Mouse (Mus musculus): ENCODE measurements at regions not wholly inside any gene's neighbourhood (a gene's known extent, or its start where the extent isn't known, plus 50 kb on each side); places are given as distances from the start of the nearest gene placed in this dataset.

DNA sequence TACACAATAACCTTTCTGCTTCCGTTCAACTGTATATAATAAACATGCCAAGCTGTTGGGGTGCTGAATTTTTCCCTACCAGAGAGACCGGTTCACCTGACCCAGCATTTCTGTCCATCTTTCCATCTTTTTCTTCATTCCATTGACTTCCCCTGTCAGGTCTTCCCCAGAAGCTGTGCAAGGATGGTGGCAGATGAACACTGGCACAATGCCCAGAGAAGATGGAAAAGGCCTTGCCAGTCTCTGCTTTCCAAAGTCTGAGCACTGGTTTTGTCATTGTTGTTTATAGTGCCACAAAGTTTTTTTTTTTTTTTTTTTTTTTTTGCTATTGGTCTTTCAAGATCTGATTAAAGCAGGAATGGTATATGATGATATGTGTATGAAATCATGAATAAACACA is 526.6 kb downstream of the Fgf9 start:
- no peak for TF ChIP-seq CTCF (IDR thresholded peaks at IDR 0.05; ENCODE audit: low read depth)
- H3K4me1 ChIP-seq (replicated peaks; ENCODE audit: control insufficient read depth, insufficient read depth, low read length): no peaks in the 10 kb centered on the region
- 69% methylated on average over 2 of the region's 2 CpGs for WGBS
- H3K4me3 ChIP-seq (ENCODE audit: low read depth, low read length): no peak overlapping the region
- H3K9ac ChIP-seq (ENCODE audit: low read depth, low read length): no peak overlapping the region
- no peak overlapping the region for H3K27ac ChIP-seq (ENCODE audit: low read depth, low read length)
- H3K9me3 ChIP-seq (ENCODE audit: control insufficient read depth): no peaks in the 10 kb centered on the region
- no peaks in the 10 kb centered on the region for H3K27me3 ChIP-seq (replicated peaks; ENCODE audit: control insufficient read depth, insufficient read depth, low read length)
- ATAC-seq: no peak
- H3K36me3 ChIP-seq (ENCODE audit: control insufficient read depth, insufficient read depth): no peaks in the 10 kb centered on the region
- H3K4me2 ChIP-seq (replicated peaks; ENCODE audit: low read depth): no peak overlapping the region

DNA sequence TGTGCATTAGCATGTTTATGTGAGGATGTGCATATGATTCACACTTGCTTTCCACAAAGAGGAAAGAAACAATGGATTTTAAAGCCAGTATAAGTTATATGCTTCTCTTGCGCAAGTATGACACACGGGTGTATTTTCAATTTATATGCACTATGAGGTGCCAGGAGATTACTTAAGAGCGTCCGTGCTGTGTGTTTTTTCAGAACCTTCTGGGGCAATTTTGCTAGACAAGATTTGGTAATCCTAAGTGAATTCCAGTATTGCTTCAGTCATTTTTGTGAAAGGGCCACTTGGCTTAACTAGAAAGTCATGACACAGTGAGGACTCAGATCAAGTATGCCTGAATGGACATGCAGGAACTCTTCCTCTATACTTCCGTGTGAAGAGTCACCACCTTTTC is 511.5 kb downstream of the Fgf9 start:
- no peak for TF ChIP-seq CTCF (IDR thresholded peaks at IDR 0.05; ENCODE audit: low read depth)

DNA sequence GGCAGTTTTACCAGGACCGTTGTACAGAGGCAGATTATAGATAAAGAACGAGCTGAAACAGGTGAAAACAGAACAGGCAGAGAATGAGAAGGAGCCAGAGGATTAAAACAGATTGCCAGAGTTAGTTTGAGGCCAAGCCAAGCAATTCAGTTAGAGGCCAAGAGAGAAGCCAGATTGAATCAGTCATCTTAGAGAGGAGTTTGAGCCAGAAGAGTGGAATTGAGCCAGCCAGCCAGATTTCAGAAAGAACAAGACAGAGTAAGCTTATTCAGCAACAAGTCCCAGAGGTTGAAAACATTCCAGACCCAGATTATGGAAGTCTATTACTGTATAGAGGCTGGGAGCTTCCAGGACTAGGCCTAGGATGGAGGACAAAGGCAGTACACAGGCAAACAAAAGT is 499.7 kb downstream of the Fgf9 start:
- no peaks in the 10 kb centered on the region for H3K9me3 ChIP-seq (ENCODE audit: control insufficient read depth)
- no peaks in the 10 kb centered on the region for H3K4me1 ChIP-seq (replicated peaks; ENCODE audit: control insufficient read depth, insufficient read depth, low read length)
- no peak overlapping the region for H3K9ac ChIP-seq (ENCODE audit: low read depth, low read length)
- H3K4me2 ChIP-seq (replicated peaks; ENCODE audit: low read depth): no peak overlapping the region
- no peak overlapping the region for H3K27ac ChIP-seq (ENCODE audit: low read depth, low read length)
- no peaks in the 10 kb centered on the region for H3K36me3 ChIP-seq (ENCODE audit: control insufficient read depth, insufficient read depth)
- H3K4me3 ChIP-seq (ENCODE audit: low read depth, low read length): no peak overlapping the region
- no peaks in the 10 kb centered on the region for H3K27me3 ChIP-seq (replicated peaks; ENCODE audit: control insufficient read depth, insufficient read depth, low read length)
- no peak for ATAC-seq
- 86% methylated on average over 2 of the region's 2 CpGs for WGBS
- no peak for TF ChIP-seq CTCF (IDR thresholded peaks at IDR 0.05; ENCODE audit: low read depth)

More for the DNA sequence above, 511.5 kb downstream of the Fgf9 start:
- Histone ChIP-seq H3K27me3 (replicated peaks; ENCODE audit: control insufficient read depth, insufficient read depth, low read length) (no peaks in the 10 kb centered on the region), H3K4me3 (ENCODE audit: low read depth, low read length) (no peak overlapping the region), H3K36me3 (ENCODE audit: control insufficient read depth, insufficient read depth) (no peaks in the 10 kb centered on the region), H3K4me1 (replicated peaks; ENCODE audit: control insufficient read depth, insufficient read depth, low read length) (no peaks in the 10 kb centered on the region), H3K9me3 (ENCODE audit: control insufficient read depth) (no peaks in the 10 kb centered on the region), H3K9ac (ENCODE audit: low read depth, low read length) (no peak overlapping the region), H3K4me2 (replicated peaks; ENCODE audit: low read depth) (no peak overlapping the region), H3K27ac (ENCODE audit: low read depth, low read length) (no peak overlapping the region)
- 85% methylated on average over 5 of the region's 5 CpGs for WGBS
- no peak for ATAC-seq

DNA sequence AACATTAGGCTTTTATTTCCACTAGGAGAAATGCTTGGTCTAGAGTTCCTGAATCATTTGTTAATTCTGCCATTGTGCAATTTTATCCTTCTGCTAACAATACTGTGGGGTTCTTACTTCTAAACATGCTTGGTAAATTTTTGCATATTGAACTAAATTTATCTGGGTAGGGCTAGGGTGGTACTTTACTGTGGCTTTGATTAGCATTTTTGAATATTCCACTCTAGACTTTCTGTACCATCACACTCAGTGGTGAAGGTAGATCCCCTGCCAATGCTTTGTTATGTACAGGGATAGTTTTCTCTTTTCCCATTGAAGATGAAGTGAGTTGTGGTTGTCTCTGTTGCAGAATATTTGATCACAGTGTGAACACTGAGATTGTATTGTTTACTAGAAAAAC is 497.1 kb downstream of the Fgf9 start:
- H3K27ac ChIP-seq (ENCODE audit: low read depth, low read length): no peak overlapping the region
- no peak for TF ChIP-seq CTCF (IDR thresholded peaks at IDR 0.05; ENCODE audit: low read depth)
- H3K4me1 ChIP-seq (replicated peaks; ENCODE audit: control insufficient read depth, insufficient read depth, low read length): no peaks in the 10 kb centered on the region
- H3K4me2 ChIP-seq (replicated peaks; ENCODE audit: low read depth): no peak overlapping the region
- H3K36me3 ChIP-seq (ENCODE audit: control insufficient read depth, insufficient read depth): no peaks in the 10 kb centered on the region
- H3K4me3 ChIP-seq (ENCODE audit: low read depth, low read length): no peak overlapping the region
- H3K27me3 ChIP-seq (replicated peaks; ENCODE audit: control insufficient read depth, insufficient read depth, low read length): no peaks in the 10 kb centered on the region
- H3K9me3 ChIP-seq (ENCODE audit: control insufficient read depth): no peaks in the 10 kb centered on the region
- H3K9ac ChIP-seq (ENCODE audit: low read depth, low read length): no peak overlapping the region
- ATAC-seq: no peak

DNA sequence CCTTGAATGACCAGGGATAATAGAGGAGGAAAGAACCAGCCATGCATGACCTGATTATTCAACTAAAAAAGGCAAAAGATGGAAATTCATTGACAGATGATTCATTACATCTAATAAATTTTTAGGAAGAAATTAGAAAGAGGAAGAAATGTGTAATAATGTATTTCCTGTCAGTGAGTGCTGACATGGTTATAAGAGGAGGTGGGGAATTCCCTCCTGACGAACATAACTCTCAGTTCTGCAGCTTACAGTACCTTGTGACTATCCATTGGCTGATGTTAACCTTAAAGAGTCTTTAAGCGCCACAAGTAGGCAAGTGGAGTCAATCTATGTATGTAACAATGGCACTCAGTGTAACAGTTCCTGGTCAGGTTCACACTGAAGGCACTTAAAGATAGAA is 492.7 kb downstream of the Fgf9 start:
- no peak for ATAC-seq
- WGBS: 76% methylated on average over 2 of the region's 2 CpGs
- Histone ChIP-seq H3K27ac (ENCODE audit: low read depth, low read length) (no peak overlapping the region), H3K4me2 (replicated peaks; ENCODE audit: low read depth) (no peak overlapping the region), H3K4me1 (replicated peaks; ENCODE audit: control insufficient read depth, insufficient read depth, low read length) (no peaks in the 10 kb centered on the region), H3K36me3 (ENCODE audit: control insufficient read depth, insufficient read depth) (no peaks in the 10 kb centered on the region), H3K4me3 (ENCODE audit: low read depth, low read length) (no peak overlapping the region), H3K27me3 (replicated peaks; ENCODE audit: control insufficient read depth, insufficient read depth, low read length) (no peaks in the 10 kb centered on the region), H3K9ac (ENCODE audit: low read depth, low read length) (no peak overlapping the region), H3K9me3 (ENCODE audit: control insufficient read depth) (no peaks in the 10 kb centered on the region)
- TF ChIP-seq CTCF (IDR thresholded peaks at IDR 0.05; ENCODE audit: low read depth): no peak

DNA sequence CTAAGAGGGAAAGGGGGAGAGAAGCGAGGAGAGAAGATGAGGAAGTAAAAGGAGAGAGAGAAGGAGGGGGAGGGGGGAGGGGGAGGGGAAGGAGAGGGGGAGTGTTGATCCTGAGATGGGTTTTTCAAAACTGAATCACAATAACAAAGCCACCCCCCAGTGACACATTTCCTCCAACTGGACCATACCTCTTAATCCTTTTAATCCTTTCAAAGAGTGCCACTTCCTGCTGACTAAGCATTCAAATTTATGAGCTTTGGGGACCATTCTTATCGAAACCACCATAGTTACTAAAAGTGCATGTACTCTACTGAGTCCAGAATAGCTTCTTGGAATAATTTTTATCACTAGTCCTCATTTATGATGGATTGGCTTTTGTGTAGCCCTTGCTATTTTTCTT is 480.4 kb downstream of the Fgf9 start:
- WGBS: 84% methylated on average over 2 of the region's 2 CpGs
- H3K4me3 ChIP-seq (ENCODE audit: low read depth, low read length): no peak overlapping the region
- no peaks in the 10 kb centered on the region for H3K4me1 ChIP-seq (replicated peaks; ENCODE audit: control insufficient read depth, insufficient read depth, low read length)
- no peaks in the 10 kb centered on the region for H3K27me3 ChIP-seq (replicated peaks; ENCODE audit: control insufficient read depth, insufficient read depth, low read length)
- ATAC-seq: no peak
- H3K4me2 ChIP-seq (replicated peaks; ENCODE audit: low read depth): no peak overlapping the region
- H3K9me3 ChIP-seq (ENCODE audit: control insufficient read depth): no peaks in the 10 kb centered on the region
- no peaks in the 10 kb centered on the region for H3K36me3 ChIP-seq (ENCODE audit: control insufficient read depth, insufficient read depth)
- no peak overlapping the region for H3K9ac ChIP-seq (ENCODE audit: low read depth, low read length)
- H3K27ac ChIP-seq (ENCODE audit: low read depth, low read length): no peak overlapping the region
- TF ChIP-seq CTCF (IDR thresholded peaks at IDR 0.05; ENCODE audit: low read depth): no peak

DNA sequence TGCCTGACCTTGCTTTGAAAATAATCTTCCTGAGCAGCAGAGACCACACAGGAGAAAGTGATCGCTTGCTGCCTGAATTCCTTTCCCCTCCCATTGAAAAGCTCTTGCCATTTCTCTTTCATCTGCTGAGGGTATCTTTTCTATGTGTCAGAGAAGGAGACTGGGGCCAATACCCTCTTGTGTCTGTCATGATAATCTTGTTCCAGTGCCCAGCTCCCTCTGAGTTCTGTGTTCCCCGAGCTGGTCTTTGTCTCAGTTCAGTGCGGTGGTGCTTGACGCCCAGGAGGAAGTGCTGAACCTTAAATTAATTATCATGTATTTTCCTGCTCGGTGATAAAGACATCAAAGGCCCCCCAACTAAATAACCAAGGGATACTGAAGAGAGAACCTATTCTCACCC is 475.4 kb downstream of the Fgf9 start:
- Histone ChIP-seq H3K4me3 (ENCODE audit: low read depth, low read length) (no peak overlapping the region), H3K4me2 (replicated peaks; ENCODE audit: low read depth) (no peak overlapping the region), H3K4me1 (replicated peaks; ENCODE audit: control insufficient read depth, insufficient read depth, low read length) (no peaks in the 10 kb centered on the region), H3K9me3 (ENCODE audit: control insufficient read depth) (no peaks in the 10 kb centered on the region), H3K27ac (ENCODE audit: low read depth, low read length) (no peak overlapping the region), H3K36me3 (ENCODE audit: control insufficient read depth, insufficient read depth) (no peaks in the 10 kb centered on the region), H3K9ac (ENCODE audit: low read depth, low read length) (no peak overlapping the region), H3K27me3 (replicated peaks; ENCODE audit: control insufficient read depth, insufficient read depth, low read length) (no peaks in the 10 kb centered on the region)
- no peak for ATAC-seq
- TF ChIP-seq CTCF (IDR thresholded peaks at IDR 0.05; ENCODE audit: low read depth): no peak
- WGBS: 29% methylated on average over 5 of the region's 5 CpGs

Data from intestine, postnatal 0 days (tissue).